Mouse (Mus musculus) hindbrain, embryonic 16.5 days (tissue): ENCODE results near the gene Mllt10. TPM values are rescaled to one million over a fixed set of nuclear protein-coding genes. Genes with fewer than 3 reads are reported as not detected.

ENCODE experiments used
- ATAC-seq: fragments of 200-750 bp; cut with Nextera tagmentation; 2 replicates; pipeline ENCODE4 v1.8.0; 2017; ENCODE audit warnings: moderate TSS enrichment, moderate library complexity
- H3K27ac ChIP-seq: fragments of 300-500 bp; sonication (generic); 2 replicates; pipeline ENCODE4 v1.5.1; 2014; ENCODE audit warnings: low read depth, mild to moderate bottlenecking, control low read depth, low read length, moderate library complexity
- H3K27me3 ChIP-seq: fragments of 300-500 bp; sonication (generic); replicated peaks from 2 replicates; pipeline ENCODE4 v1.6.1; 2014; ENCODE audit warnings: low read length; ENCODE audit not compliant: control insufficient read depth, insufficient read depth
- H3K36me3 ChIP-seq: fragments of 300-500 bp; sonication (generic); 2 replicates; pipeline ENCODE4 v1.6.1; 2014; ENCODE audit warnings: mild to moderate bottlenecking, low read length, moderate library complexity, mixed read lengths; ENCODE audit not compliant: control insufficient read depth, insufficient read depth
- H3K4me1 ChIP-seq: fragments of 300-500 bp; sonication (generic); 2 replicates; pipeline ENCODE4 v1.6.1; 2014; ENCODE audit warnings: low read depth, low read length; ENCODE audit not compliant: control insufficient read depth, insufficient read depth
- H3K4me2 ChIP-seq: fragments of 300-500 bp; sonication (generic); 2 replicates; pipeline ENCODE4 v1.6.1; 2014; ENCODE audit warnings: mild to moderate bottlenecking, low read length, control low read depth, moderate library complexity
- H3K4me3 ChIP-seq: fragments of 300-500 bp; sonication (generic); 2 replicates; pipeline ENCODE4 v1.5.1; 2014; ENCODE audit warnings: mild to moderate bottlenecking, low read length, control low read depth, moderate library complexity
- H3K9ac ChIP-seq: fragments of 300-500 bp; sonication (generic); 2 replicates; pipeline ENCODE4 v1.6.1; 2014; ENCODE audit warnings: low read depth, mild to moderate bottlenecking, control low read depth, low read length, moderate library complexity
- H3K9me3 ChIP-seq: fragments of 300-500 bp; sonication (generic); 2 replicates; pipeline ENCODE4 v1.6.1; 2014; ENCODE audit warnings: mild to moderate bottlenecking, low read length, moderate library complexity; ENCODE audit not compliant: control insufficient read depth
- WGBS: fragments of 180-500 bp; shearing (Covaris S2); extraction: QIAGEN DNeasy Blood & Tissue Kit; methylation state at CpG from one replicate; pipeline ENCODE4 v1.1.7; 2014; 5-methylcytosine and 5-hydroxymethylcytosine counted together
- polyA plus RNA-seq: library from polyadenylated mRNA; unstranded; fragments of >200 nt; fragmentation: Nextera tagmentation; extraction: Ambion mirVana; gene quantifications from 2 replicates; pipeline ENCODE4 v1.2.1, GENCODE M21; 2015

Gene Mllt10
- polyA plus RNA-seq, 1 experiment from 2014 or later = 42.9 TPM

DNA sequence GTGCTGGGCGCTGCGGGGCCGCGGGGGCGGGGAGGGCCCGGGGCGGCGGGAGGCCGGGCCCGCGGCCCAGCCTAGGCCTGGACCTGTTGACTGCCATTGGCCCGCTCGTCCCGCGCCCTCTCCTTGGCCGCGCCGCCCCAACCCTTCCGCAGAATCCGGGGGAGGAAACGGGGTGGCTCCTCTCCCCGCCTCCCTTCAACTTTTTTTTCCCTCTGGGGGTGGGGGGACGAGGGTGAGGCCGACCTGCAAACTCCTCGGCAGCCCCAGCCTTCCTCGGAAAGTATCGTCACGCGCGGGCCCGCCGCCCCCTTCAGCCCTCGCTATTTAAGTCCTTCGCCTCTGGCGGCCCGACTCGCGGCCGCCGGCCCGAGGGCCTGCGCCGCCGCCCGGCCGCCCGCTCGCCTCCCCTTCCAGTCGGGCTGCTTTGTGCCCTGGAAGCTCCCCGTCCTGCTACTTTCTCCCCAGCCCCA, 1.8 kb downstream of the Mllt10 start:
- H3K9me3 ChIP-seq = no peaks in the 10 kb centered on the region
- peaks cover 7% of the 10 kb centered on the region for H3K4me1 ChIP-seq
- peak overlapping the region; percentile 81 for H3K4me2 ChIP-seq
- H3K4me3 ChIP-seq = peak overlapping the region; percentile 70
- H3K36me3 ChIP-seq = no peaks in the 10 kb centered on the region
- peak; percentile 96 for ATAC-seq
- H3K27ac ChIP-seq = peak overlapping the region; percentile 94
- WGBS = 0% methylated on average over 32 of the region's 50 CpGs
- peak overlapping the region; percentile 73 for H3K9ac ChIP-seq
- H3K27me3 ChIP-seq = no peaks in the 10 kb centered on the region

DNA sequence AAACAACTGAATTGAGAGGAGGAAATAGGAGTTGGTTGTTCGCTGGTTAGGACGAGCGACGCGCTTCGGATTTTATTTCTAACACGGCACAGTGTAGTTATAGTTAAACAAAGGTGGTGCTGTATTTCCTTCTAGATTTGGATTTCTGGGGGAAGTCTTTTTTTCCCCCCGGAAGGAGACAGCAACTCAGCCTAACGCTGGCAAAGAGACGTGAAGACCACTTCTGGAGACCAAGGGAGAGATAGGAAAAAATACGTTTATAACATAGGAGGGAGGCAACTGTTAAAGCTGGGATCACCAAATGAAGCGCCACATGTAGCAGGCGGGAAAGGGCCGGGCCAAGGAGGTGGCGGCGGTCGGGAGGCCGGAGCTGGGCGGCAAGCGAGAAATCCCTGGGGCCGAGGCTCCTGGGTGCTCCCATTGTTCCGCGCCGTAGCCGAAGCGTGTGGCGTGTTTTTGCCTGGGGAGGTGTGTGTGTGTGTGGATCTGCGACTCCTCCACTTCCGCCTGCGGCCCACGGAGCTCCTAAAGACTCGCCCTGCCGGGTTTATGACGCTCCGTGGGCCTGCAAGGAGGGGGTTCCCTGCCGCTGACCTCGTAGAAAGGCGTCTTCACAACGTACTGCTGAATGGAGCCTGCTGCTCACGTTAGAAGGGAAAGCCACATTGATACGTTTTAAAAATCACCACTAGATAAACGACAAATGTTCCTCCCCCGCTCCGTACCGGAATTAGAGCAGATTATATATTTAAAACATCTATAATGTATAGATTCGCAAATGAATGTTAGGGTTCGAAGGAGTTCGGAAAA, 2.5 kb downstream of the Mllt10 start:
- Histone ChIP-seq H3K4me1 (peaks cover 7% of the 10 kb centered on the region), H3K9me3 (no peaks in the 10 kb centered on the region), H3K36me3 (no peaks in the 10 kb centered on the region), H3K27ac (peak overlapping the region; percentile 94), H3K4me2 (peak overlapping the region; percentile 81), H3K4me3 (peak overlapping the region; percentile 70), H3K9ac (peak overlapping the region; percentile 73), H3K27me3 (no peaks in the 10 kb centered on the region)
- ATAC-seq = peak; percentile 6; the same call in 1 of the 2 replicates
- under 1% methylated on average over 45 of the region's 48 CpGs for WGBS

DNA sequence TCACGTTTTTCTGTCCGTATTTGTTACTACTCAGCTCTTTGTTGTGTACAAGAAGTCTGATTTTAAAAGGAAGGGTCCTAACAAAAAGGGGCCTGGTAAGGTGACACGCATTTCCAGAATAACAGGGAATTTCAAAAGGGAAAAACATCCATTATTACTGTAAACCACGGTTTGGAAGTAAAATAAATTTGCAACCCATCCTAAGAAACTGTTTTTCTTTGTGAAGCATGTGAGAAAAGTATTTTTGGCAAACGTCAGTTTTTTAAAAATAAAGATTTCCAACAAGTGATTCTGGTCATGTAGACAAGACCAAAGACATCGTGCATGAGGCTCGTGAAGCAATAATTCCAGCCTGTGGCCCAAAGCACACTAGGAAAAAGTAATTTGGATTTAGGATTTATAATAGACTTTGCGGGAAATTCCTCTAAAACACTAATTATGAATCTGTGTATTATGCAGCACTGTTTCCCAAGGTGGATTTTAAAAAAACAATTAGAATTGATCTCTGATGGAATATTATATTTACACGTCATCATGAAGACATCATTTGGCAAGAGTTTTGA, 3.2 kb downstream of the Mllt10 start:
- peak overlapping the region; percentile 73 for H3K9ac ChIP-seq
- ATAC-seq = no peak
- 15% methylated on average over 9 of the region's 9 CpGs for WGBS
- H3K4me3 ChIP-seq = peak overlapping the region; percentile 70
- peak overlapping the region; percentile 81 for H3K4me2 ChIP-seq
- H3K4me1 ChIP-seq = peaks cover 7% of the 10 kb centered on the region
- H3K9me3 ChIP-seq = no peaks in the 10 kb centered on the region
- no peaks in the 10 kb centered on the region for H3K36me3 ChIP-seq
- H3K27me3 ChIP-seq = no peaks in the 10 kb centered on the region
- H3K27ac ChIP-seq = peak overlapping the region; percentile 94

DNA sequence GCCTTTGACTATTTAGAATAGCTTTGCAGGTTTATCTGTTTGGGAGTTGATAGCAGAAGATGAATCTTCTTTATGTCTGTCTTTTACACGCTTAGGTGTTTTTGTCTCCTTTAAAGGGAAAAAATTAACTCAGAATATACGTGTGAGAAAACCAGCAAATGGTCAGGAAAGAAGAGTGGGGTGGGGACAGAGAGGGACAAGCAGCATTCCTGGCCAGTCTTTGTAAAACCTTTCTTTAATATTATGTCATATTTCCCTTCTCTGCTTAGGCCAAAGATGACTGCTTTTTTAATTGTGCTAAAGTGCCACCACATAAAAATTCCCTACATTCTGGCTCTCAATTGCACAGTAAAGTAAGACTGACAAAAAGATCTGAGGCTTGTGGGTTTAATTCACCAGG, 4.0 kb downstream of the Mllt10 start:
- no peaks in the 10 kb centered on the region for H3K27me3 ChIP-seq
- H3K9ac ChIP-seq = no peak overlapping the region
- no peak for ATAC-seq
- H3K4me3 ChIP-seq = no peak overlapping the region
- WGBS = 41% methylated on average over 2 of the region's 2 CpGs
- no peaks in the 10 kb centered on the region for H3K9me3 ChIP-seq
- no peak overlapping the region for H3K27ac ChIP-seq
- H3K4me1 ChIP-seq = peaks cover 4% of the 10 kb centered on the region
- H3K36me3 ChIP-seq = no peaks in the 10 kb centered on the region
- no peak overlapping the region for H3K4me2 ChIP-seq

DNA sequence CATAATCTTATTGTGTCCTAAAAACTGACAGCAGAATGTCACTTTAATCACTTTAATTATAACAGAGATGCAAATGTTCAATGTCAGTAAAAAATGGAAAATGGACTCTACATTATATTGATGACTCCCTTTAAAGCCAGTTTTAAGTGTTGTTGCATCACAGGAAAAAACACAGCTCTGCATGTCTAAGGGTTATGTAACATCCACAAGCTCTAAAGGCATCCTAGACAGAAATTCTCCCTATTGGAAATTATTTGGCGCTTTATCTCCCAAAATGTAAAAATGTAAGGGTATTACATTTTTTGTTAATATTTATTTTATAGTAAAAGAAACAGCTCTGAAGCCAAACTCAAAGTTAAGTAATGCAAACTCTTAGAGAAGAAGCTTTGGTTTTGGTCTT, 4.9 kb downstream of the Mllt10 start:
- no peaks in the 10 kb centered on the region for H3K27me3 ChIP-seq
- H3K4me1 ChIP-seq = peaks cover 4% of the 10 kb centered on the region
- no peak overlapping the region for H3K4me3 ChIP-seq
- no peak overlapping the region for H3K4me2 ChIP-seq
- H3K9me3 ChIP-seq = no peaks in the 10 kb centered on the region
- H3K36me3 ChIP-seq = no peaks in the 10 kb centered on the region
- no peak overlapping the region for H3K27ac ChIP-seq
- no peak for ATAC-seq
- WGBS = 78% methylated on average over 1 of the region's 1 CpGs
- no peak overlapping the region for H3K9ac ChIP-seq

DNA sequence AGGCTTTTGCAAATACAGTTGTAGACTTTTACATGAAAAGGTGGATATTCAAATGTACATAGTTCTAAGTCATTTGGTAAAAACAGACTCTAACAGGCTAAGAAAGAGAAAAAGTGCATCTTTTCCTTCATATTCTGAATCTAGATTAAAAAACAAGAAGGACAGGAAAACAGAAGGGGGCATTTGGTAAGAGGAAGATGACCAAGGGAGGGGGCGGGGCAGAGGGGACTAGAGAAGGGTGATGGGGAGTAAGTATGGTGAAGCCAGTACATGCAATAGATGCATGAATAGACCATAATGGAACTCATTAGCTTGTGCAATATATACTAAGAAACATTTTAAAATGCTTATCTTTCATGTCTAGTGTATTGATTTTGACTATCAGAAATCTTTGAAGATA, 5.4 kb downstream of the Mllt10 start:
- no peak for ATAC-seq
- Histone ChIP-seq H3K36me3 (no peaks in the 10 kb centered on the region), H3K27me3 (no peaks in the 10 kb centered on the region), H3K4me3 (no peak overlapping the region), H3K9me3 (no peaks in the 10 kb centered on the region), H3K4me2 (no peak overlapping the region), H3K27ac (no peak overlapping the region), H3K9ac (no peak overlapping the region), H3K4me1 (peaks cover 4% of the 10 kb centered on the region)
- WGBS = 45% methylated on average over 1 of the region's 1 CpGs

DNA sequence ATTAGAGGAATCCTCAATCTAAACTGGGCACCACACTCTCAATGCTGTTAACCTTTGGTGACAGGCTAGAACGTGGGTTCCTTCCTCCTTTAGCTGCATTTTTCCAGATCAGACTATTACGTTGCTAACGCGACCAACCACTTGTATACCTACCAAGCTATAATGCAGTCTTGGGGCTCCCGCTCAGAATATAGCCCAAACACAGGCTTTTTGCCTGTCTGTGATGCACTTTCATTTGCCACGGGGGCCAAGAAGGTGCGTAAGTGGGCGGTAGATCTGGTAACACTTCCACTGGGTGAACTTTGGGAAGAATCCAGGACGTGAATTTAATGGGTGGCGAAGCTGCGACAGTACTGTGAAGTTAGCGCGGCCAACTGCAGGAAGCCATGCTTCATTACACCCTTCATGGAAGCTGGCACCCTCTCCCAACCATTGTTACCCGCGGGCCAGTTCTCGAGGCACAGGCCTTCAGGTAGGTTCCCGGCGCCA, 8.8 kb downstream of the Mllt10 start:
- Histone ChIP-seq H3K9ac (peak overlapping the region; percentile 98), H3K9me3 (no peaks in the 10 kb centered on the region), H3K36me3 (peaks cover 4% of the 10 kb centered on the region; the same call in 1 of the 2 replicates), H3K4me1 (peaks cover 8% of the 10 kb centered on the region), H3K4me3 (peak overlapping the region; percentile 88), H3K27ac (peak overlapping the region; percentile 99), H3K27me3 (no peaks in the 10 kb centered on the region), H3K4me2 (peak overlapping the region; percentile 90)
- 0% methylated on average over 18 of the region's 18 CpGs for WGBS
- ATAC-seq = peak; percentile 75

DNA sequence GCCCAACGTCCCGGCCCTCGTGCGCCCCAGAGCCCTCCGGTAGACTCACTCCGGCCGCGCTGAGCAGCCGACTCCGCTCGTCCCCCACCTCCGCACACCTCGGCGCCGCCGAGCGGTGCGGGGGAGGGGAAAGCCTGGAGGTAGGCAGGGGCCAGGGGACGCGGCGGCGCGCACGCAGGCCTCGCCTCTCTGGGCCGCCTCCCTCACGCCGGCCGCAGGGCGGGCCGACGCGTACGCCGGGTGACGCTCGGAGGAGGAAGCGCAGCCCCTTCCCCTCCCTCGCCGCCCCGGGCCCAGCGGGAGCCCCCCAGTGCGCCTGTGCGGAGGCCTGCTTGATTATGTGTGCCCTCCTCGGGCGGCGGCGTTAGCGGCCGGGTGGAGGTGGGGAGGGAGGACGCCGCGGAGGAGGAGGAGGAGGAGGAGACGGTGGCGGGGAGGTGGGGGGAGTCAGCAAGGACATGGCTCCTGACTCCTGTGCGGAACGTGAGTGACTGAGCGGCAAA, 9.4 kb downstream of the Mllt10 start:
- H3K27ac ChIP-seq = peak overlapping the region; percentile 99
- peaks cover 8% of the 10 kb centered on the region for H3K4me1 ChIP-seq
- peak overlapping the region; percentile 88 for H3K4me3 ChIP-seq
- no peaks in the 10 kb centered on the region for H3K27me3 ChIP-seq
- H3K9me3 ChIP-seq = no peaks in the 10 kb centered on the region
- WGBS = under 1% methylated on average over 10 of the region's 58 CpGs
- H3K4me2 ChIP-seq = peak overlapping the region; percentile 90
- peaks cover 4% of the 10 kb centered on the region; the same call in 1 of the 2 replicates for H3K36me3 ChIP-seq
- peak; percentile 97 for ATAC-seq
- H3K9ac ChIP-seq = peak overlapping the region; percentile 98
